Mouse (Mus musculus) thymus, postnatal 10 days (tissue): ENCODE data around the gene Aldh1l2.

Experiments
- DNase-seq, 2 experiments: peaks; one replicate each; pipeline ENCODE4 v3.0.0; 2021; ENCODE audit warnings: low spot score in 2 of 2

Aldh1l2 gene

DNA sequence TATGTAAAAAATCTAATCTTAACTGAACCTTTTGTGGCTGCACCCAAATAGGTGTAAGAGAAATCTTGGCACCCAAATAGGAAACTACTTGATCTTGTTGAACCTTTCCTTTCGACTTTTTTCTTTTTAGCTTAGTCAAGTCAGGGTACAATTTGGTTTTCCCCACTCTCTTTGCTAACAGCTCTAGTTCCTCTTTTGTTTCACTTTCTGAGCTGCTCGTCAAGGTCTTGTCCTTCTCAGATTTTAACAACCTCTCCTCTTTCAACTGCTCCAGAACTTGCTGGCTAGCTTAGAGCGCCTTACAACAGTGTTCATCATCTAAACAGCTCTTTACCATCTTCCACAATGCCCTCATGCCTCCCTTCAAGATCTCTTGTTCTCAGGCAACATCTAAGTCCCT lies 76.4 kb downstream of the Aldh1l2 start:
- DNase-seq = no peak

DNA sequence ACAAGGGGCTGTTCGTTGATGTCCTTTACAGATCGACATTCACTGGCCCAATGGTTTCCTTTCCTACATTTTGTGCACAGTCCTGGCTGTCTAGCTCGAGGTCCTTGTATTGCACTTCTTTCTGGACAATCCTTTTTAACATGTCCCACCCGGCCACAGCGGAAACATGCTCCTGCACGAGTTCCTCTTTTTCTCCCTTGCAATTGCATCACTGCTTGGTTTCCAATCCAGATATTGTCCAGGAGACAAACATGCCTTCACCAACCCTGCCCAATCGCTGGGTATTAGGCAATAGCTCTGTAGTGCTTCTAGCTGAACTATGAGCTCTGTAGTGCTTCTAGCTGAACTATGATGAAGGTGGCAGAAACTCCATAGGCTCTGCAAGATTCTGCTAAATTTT lies 85.4 kb downstream of the Aldh1l2 start:
- DNase-seq = no peak
